Mouse (Mus musculus): ENCODE measurements around the gene Dgkq.
A peak's percentile ranks its signal among the peaks of the same experiment; 100 is the strongest.

Dgkq gene

DNA sequence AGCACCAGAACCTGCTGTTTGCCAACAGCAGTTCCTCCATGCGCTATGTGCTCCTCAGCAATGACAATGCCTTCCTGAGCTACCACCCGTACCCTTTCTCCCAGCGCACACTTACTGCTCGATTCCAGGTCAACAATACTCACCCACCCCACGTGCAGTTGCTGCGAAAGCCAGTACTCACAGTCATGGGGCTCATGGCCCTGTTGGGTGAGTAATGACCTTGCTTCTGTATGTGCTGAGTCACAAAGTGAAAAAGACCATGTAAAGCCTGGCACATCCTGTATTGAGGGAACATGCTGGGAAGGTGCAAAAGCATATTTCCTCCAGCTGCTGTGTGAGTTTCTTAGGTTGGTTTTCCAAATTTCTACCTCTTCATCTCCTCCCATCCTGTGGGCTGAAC lies 11.4 kb upstream of the Dgkq start:
- DNase-seq, result no peak

DNA sequence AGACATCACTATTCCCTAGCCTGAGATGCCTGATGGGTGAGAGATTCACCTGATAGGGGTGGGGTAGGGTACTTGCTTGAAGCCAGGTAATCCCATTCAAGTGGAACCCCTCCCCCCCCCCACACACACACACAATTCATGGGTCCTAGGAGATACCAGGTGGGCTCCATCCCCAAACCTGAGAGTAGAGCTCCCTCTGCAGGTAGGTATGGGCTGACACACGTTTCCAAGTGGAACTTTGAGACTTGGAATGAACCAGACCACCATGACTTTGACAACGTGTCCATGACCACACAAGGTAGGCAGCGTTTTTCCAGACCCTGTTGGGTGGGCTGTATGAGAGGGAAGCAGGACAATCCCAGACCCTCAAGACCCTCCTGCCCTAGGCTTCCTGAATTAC lies 10.4 kb upstream of the Dgkq start:
- DNase-seq, result no peak

DNA sequence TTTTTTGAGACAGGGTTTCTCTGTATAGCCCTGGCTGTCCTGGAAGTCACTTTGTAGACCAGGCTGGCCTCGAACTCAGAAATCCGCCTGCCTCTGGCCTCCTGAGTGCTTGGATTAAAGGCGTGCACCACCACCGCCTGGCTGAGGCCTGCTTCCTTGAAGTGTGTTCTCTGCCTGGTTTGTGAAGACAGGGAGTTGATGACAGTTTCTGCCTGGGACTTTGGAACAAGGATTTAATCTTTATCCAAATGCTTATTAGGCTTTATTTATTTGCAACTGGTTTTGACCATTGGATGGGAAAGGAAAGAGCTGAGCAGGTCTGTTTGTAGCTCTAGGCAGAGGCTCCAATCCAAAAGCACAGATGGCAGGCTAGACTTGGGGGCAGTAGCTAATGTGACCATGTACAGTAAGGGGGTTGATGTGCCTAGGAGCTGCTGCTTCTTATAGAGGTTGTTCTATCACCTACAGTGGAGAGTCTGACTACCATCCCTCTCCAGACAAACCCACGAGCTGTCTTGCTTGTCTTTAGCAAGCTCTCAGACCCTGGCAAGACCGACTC lies 8.9 kb upstream of the Dgkq start:
- no peak for DNase-seq

DNA sequence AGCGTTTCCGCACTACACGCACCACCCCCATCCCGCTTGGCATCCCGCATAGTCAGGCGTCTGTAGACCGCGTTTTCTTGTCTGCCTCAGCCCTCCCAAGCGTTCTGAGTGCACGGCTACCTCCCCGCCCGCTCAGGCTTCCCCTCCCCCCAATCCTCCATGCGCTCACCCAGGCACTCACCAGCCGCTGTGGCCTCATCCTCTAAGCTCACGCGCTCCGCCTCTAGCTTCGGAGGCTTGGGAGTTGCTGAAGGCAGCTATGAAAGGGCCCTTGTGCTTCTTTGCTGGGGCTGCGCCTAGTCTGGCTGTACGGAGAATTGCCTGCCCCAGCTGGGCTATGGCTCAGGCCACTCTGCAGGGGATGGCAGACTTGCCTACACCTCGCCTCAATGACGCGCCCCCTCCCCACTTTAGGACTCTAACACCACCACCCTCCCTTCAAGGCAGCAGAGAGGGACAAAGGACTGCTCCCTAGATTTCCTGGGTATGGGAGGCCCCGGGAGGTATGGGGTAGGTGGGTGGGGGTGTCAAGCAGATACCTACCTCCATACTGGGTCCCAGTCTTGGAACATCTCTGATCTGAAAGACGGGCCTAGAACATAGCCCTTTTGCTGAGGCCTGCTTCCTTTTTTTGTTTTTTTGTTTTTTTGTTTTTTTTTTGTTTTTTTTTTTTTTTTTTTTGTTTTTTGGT lies 8.3 kb upstream of the Dgkq start:
- DNase-seq, result peak; percentile 25

DNA sequence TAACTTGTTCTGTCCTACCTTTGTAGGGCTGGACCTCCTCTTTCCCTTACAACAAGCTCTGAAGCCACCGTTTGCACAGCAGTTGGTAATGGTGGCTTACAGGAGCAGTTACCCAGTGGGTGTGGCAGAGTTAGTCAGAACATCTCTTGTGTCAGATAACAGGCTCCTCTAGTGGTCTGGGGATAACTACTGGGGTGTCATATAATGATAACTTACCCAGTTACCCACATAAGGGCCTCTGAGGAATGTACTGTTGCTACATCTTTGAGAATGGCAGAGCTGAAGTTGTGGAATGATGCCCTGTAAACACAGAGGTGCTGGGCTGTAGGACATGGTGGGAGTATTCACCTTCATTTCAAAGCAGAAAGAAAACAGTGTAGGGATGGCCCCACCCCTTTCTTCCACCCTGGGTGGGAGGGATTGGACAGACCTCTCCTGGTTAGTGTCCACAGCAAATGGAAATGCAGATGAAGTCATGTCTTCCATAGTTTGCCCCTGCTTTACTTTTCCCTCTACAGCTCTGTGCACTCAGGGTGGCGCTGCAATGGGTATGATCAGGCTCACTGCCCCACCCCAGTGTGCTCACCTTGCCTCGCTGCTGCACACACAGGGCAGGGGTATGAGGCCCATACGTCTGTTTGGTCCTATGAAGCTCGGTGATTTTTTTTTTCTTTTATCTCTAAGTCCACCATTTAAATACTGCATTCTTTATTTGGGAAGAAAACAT lies 7.5 kb upstream of the Dgkq start:
- DNase-seq, result no peak

DNA sequence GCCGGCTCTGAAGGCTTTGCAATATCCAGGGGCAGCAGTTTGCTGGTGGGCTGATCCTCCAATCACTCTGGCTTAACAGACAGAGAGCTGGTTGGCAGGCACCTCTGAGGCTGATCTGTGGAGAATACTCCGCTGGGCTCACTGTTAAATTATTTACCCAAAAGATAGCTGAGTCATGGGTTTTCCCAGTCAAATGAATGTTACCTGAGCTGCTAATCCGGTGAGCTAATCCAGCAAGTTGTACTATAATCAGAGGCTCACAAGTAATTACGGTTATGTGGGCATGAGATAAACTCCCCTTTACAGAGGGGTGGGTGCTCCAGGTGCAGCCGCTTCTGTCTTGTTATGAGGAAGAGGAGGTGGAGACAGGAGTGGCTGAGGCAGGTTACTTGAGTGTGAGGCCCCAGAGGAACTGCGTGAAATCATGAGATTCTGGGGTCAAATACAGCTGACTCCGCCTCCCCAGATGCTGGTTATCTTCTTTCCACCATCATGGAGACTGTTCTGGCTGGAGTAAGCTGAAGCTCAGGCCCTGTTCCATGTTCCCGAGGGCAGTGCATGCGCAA lies 5.9 kb upstream of the Dgkq start, which contains the start of gene Slc26a1:
Slc26a1 (minus strand) TSS at position 319 of the 566 bp plus-strand sequence.
- no peak for DNase-seq

DNA sequence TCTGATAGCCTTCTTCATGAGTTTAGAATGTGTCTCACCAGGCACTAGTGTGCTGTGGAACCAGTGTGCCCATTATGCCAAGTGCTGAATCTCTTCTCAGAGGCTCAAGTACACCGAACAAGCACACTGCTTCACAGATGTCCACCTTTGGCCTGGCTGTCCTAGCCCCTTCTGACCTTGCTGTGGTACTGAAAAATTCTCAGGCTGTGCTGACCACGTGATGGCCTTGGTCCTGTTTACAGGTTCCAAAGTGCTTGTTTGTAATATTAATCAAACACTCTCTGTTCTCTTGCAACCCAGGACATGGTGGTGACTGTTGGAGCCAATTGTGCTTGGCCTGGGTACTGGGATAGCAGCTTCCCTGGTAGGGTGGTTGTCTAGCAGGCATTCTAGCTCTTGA lies 5.2 kb upstream of the Dgkq start:
- DNase-seq, result no peak

DNA sequence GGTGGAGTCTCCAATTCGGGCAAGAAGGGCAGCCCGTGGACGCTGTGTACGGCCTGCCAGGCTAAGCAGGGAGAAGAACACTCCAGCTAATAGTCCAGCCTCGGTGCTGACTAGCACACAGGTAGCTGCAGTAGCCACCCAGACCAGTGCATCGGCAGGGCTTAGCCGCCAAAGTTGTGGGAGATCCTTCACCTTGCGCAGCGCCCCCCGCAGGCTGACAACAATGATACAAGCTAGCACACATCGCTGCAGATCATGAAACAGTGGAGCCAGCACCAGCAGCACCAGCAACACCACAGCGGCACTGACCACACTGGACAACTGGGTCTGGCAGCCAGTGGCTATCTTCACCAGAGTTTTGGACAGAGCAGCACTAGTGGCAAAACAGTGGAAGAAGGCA lies 2.3 kb upstream of the Dgkq start:
- DNase-seq, result no peak

DNA sequence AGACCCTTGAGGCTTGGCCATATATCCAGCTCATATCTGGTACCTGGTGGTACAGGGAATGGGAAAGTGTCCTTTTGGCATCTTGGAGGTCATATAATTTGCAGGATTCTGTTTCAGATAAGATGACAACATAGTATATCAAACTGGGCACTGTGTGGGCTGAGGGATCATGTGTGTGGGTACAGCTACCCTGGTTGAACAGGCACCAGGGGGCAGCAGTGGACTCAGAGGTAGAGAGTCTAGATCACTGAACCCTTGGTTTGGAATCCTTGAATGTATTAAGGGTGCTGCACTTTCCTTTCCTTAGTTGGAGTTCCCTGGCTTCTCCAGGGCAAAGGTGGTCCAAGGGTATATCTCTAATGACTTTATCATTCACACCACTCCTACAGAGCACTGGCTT lies 1.3 kb upstream of the Dgkq start:
- DNase-seq, result peak; percentile 61

DNA sequence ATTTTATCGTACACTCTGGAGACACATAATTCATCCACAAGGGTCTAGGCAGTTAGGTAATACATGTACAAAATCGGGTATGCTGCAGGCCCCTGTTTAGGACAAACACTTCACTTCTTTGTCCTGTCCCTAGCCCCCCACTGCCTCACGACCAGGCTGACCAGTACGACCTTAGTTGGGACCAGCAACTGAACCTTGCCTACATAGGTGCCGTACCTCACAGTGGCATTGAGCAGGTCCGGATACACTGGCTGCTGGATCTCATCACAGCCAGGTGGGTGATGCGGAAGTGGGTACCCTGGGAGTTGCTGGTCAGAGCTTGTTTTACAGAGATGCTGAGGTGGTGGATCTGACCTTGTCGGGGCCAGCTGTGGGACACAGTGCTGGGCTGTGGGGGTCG lies 514 bp upstream of the Dgkq start:
- DNase-seq, result no peak

DNA sequence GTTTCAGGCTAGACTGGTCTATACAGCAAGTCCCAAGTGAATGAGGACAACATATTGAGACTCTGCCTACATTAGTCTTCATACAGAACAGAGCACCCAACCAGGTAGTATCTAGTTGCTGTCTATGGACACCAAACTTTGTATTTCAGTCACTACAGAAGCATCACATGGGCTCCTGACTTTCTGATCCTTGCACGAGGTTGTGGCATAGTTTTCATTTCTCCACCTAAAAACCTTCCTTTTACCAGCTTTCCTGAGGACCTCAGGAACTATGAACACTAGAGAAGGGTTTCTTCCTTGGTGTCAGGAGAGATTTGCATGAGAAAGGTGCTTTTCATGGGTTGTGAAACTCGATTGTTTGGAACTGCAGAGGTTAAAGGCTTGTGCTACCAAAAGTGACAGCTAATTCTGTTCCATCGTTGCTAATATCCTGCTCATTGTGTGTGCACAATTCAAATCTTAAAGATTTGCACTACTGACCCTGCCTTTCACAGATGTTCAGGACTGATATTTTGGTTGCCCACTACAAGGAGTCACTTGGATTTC lies 1.0 kb downstream of the Dgkq start:
- DNase-seq, result no peak

DNA sequence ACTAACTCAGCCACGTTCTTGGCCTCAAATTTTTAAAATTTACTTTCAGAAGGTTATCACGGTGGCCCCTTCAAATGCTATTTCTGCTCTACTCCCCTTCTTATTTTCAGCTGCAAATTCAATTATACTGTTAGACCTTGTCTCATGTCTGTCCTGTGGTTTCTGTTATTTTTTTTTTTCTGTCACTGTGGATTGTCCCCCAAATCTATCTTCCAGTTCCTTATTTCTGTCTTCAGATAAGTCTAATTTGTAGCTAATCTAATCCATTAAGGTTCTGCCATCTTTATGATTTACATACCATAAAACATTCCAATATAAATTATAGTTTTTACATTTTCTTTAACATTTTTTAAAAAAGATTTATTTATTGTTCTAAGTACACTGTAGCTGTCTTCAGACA lies 2.1 kb downstream of the Dgkq start:
- DNase-seq, result no peak

DNA sequence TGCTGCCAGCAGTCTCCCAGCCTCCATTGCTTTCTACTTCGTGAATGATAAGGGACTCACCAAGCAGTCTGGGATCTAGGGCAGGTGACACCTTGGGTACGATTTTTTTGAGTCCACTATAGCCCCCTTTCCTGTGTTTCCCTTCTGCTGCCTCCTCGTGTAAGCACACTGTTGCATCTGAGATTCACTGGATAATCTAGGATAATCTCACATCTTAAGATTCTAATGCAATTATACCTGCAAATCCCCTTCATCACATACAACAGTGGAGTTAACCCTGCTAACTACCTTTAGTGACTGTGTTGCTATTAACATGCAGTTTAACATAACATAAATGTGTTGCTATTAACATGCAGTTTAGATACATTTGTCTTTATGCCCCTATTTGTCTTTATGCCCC lies 4.4 kb downstream of the Dgkq start:
- no peak for DNase-seq

DNA sequence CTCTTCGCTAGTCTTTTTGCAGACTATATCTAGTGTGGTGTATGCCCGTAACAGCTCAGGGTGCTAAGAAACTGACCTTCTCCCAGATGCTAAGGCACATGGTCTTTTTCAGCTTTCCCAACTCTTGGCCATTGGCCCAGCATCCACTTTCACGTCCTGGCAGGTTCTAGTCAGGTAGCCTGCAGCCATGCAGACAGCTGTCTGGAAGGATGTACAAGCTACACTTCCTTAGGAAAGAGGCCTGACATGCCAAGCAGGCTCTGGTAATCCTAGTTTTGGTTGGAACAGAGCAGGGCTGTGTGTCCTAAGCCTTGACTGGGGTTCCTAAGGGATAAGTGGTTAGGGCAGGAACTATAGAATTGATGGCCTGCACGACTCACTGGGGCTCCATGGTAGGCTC lies 6.7 kb downstream of the Dgkq start:
- no peak for DNase-seq

DNA sequence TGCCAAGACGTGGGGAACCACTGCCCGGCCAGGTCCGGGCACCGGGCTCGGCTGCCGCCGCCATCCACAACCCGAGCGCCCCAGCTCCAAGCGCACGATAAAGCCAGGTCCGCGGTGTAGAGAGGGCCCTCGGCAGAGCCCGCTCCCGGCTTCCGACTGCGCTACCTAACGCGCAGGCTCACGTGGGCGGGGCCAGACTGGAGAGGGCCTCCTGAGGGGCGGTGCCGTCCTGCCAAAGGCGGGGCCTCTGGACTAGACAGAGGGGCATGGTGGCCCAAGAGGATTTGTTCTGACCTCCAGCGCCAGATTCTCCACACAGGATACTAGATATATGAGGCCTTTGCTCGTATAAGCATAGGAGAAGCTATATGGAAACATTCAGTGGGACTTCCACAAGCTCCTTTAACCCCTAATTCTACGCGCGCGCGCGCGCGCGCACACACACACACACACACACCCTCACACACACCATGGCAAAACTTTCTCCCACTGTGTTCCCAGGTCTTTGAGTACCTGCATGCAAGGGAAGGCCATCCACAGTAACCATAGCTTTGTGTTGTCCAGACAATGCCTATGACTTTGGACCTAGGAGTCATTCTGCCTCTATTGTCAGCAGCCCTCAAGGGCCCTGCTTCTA lies 8.7 kb downstream of the Dgkq start:
- peak; percentile 94 for DNase-seq

DNA sequence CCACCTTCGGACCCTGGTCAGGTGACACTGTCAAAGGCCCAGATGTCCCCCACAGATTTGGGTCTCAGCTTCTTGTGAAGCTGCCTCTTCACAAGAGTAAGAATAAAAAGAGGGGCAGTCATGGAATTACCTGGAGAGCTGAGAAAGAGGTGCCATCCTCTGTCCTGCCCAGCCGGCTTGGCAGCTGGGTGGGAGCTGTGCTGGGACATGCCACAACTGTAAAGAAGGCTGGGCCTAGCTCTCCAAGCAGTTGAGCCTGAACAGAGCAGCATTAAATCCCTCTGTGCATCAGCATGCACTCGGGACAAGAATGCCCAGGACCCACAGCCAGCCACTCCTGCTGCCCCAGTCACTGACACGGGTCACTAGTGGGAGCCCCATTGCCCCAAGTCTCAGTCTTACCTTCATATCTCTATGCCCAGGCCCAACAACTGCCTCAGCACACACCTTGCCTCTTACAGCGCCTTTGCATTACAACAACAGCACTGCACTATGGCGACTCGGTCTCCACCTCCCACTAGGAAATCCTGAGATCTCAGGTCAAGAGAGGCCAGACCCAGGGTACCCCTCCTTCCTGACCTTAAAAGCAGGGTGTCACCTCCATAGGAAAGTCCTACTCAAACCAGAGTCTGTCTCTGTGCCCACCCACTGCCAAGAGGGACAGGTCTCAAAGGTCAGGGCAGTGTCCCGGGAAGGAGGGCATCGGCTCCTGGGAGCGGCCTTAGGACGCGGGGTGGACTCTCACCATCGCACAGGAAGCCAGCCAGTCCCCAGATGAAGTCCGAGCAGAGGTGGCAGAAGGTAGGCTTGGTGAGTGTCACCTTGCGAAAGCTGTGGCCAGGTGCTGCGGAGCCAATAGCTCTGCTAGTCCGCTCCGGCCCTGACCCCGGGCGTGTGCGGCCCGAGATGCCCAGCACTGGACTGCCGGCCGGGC lies 9.5 kb downstream of the Dgkq start, which contains the start of gene Idua:
Idua (plus strand) TSS at position 634 of the 934 bp plus-strand sequence.
- no peak for DNase-seq

DNA sequence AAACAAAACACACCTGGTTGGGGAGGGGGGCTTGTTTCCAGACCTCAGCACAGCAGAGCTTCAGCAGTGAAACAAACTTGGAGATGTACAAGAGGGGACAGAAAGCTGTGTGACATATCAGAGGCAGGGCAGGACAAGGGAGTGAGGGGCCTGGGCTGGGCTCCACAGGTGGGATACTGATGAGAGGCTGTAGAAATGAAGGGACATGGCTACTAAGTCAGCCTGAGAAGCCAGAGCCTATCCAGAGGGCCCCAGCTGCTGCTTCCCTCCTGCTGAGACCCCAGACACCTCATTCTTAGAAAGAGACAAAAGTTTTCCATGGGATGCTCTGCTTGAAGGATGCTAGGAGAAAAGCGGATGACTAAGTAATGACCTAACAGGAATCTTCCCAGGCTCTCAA lies 10.9 kb downstream of the Dgkq start:
- DNase-seq, result no peak

DNA sequence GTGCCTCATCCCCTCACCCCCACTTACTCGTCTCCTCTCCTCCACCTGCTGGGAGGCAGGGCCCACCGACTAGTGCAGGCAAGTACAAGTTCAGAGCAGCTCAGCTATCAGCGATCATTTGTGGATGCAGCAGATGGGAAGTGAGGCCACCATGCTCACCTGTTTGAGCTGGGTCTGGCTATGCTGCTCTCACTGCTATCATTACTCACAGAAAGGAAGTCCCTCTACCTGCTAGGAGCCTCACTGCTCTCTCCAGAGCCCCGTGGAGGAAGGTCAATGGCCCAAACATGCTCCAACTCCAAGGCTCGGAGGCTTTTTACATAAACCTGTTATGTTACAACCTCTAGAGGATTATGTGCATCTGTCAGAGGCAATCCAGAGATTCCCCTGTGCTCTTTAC lies 12.1 kb downstream of the Dgkq start:
- DNase-seq, result no peak

DNA sequence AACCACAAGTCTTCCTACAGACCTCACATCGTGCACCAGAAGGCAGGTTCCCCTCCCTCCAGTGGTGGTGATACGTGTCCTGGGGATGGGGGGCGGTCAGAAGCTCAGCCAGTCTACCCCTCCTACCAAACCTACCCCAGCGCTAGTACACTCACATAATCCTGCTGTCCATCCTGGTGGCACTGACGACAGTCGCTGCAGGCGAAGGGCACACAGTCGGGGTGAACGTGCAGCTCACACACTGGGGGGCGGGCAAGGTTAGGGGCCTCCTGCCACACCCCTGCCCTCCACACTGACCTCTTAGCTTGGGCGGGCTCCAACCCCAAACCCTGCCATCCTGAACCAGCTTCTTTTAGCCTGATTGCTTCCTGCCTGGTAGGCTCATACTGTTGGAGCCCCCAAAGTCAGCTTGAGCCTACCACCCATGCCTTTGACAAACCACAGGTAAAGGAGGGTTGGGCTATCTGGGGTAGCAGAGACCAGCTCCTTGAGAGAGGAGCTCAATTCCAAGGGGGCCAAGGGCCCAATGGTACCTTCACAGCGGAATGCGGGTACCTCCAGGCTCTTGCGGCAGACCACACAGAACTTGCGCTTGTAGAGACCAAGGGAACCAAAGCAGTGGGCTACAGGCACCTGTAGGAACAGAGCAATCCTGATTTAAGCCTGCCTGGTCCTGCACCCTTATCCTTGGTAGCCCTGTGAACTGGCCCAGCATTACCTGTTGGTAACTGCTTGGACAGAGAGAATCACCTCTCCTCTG lies 13.4 kb downstream of the Dgkq start:
- no peak for DNase-seq

DNA sequence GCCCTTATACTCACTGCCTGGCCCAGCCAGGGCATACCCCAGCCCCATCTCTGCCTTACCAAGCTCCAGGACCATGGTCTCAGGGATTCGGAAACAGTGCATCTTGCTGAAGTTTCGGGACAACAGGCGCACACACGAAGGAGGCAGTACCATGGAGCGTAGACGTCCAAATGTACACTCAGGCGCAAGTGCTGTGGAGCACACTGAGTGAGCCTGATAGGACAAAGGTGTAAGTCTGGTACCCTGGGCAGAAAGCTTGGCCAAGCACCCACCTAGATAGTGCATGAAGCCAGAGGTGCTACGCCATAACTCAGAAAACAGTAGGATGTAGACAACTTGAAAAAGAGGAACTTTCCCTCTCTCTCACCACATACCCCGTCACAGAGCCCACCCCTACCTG lies 14.1 kb downstream of the Dgkq start:
- DNase-seq, result no peak

DNA sequence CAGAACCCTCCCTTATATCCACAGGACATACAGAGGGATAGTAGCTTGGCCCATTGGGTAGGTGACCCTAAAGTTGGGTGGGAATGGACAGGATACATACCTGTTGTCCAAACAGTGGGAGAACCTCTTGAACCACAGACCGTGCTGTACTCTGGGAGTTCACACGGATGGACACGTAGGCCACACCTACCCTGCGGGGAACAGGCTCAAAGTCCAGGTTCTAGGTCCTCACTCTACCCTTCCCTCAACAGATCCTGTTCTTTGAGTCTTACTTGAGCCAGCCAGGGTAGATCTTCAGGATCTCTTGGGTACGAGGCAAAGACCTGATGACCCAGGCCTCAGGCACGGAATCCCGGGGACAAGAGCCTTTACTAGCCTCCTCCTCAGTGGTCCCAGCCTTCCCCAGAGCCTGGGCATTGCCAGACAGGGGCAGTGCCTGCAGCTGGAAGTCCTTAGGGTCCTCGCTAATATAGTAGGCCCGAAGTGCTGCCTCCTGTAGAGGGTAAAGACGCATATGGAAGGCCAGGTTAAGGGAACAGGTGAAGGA lies 15.0 kb downstream of the Dgkq start:
- DNase-seq, result no peak
